Mouse (Mus musculus): Measurements from ENCODE around the gene Cdx4.

Gene Cdx4

GRCm38 (mm10) chrX:103321146-103321545 lies at the start of gene Cdx4:
TSS of gene Cdx4 (plus strand) at chrX:103321398.
- DNase-seq (ENCODE audit: low spot score): no peak

GRCm38 (mm10) chrX:103274325-103274724 lies 46.9 kb upstream of the Cdx4 start:
- no peak for DNase-seq (ENCODE audit: low spot score)

GRCm38 (mm10) chrX:103286899-103287722 lies 34.1 kb upstream of the Cdx4 start:
- DNase-seq (ENCODE audit: low spot score): no peak

GRCm38 (mm10) chrX:103287846-103288377 lies 33.3 kb upstream of the Cdx4 start:
- no peak for DNase-seq (ENCODE audit: low spot score)

GRCm38 (mm10) chrX:103288485-103289330 lies 32.5 kb upstream of the Cdx4 start:
- DNase-seq (ENCODE audit: low spot score): peak; percentile 3

- DNase-seq (ENCODE audit: low spot score): no peak
These were observed 22.3 kb upstream of the Cdx4 start for GRCm38 (mm10) chrX:103298937-103299336.

GRCm38 (mm10) chrX:103308262-103308661 lies 12.9 kb upstream of the Cdx4 start:
- DNase-seq (ENCODE audit: low spot score): no peak

- DNase-seq (ENCODE audit: low spot score): no peak
These were observed 9.5 kb upstream of the Cdx4 start for GRCm38 (mm10) chrX:103311723-103312122.

- DNase-seq (ENCODE audit: low spot score): no peak
These were observed 7.1 kb upstream of the Cdx4 start for GRCm38 (mm10) chrX:103314146-103314545.

GRCm38 (mm10) chrX:103325900-103326299 lies 4.7 kb downstream of the Cdx4 start:
- no peak for DNase-seq (ENCODE audit: low spot score)

GRCm38 (mm10) chrX:103329386-103329785 lies 8.2 kb downstream of the Cdx4 start:
- DNase-seq (ENCODE audit: low spot score): no peak

GRCm38 (mm10) chrX:103331125-103331858 lies 10.1 kb downstream of the Cdx4 start:
- DNase-seq (ENCODE audit: low spot score): no peak

GRCm38 (mm10) chrX:103341369-103342113 lies 20.3 kb downstream of the Cdx4 start:
- no peak for DNase-seq (ENCODE audit: low spot score)

GRCm38 (mm10) chrX:103355784-103356183 lies 34.6 kb downstream of the Cdx4 start:
- DNase-seq (ENCODE audit: low spot score): no peak

GRCm38 (mm10) chrX:103356287-103356686 lies 35.1 kb downstream of the Cdx4 start, which contains the start of gene Chic1:
TSS of gene Chic1 (plus strand) at chrX:103356476.
- DNase-seq (ENCODE audit: low spot score): peak; percentile 76

- DNase-seq (ENCODE audit: low spot score): no peak
These were observed 35.6 kb downstream of the Cdx4 start for GRCm38 (mm10) chrX:103356761-103357236.

- no peak for DNase-seq (ENCODE audit: low spot score)
These were observed 45.0 kb downstream of the Cdx4 start for GRCm38 (mm10) chrX:103366201-103366600.

- DNase-seq (ENCODE audit: low spot score): no peak
These were observed 47.5 kb downstream of the Cdx4 start for GRCm38 (mm10) chrX:103368650-103369049.

GRCm38 (mm10) chrX:103371221-103371620 lies 50.0 kb downstream of the Cdx4 start:
- DNase-seq (ENCODE audit: low spot score): no peak

- DNase-seq (ENCODE audit: low spot score): no peak
These were observed 50.4 kb downstream of the Cdx4 start for GRCm38 (mm10) chrX:103371627-103372026.

- DNase-seq (ENCODE audit: low spot score): no peak
These were observed 53.1 kb downstream of the Cdx4 start for GRCm38 (mm10) chrX:103374250-103374649.

All from ovary, postnatal 36 days (tissue).